Mouse (Mus musculus): ENCODE measurements around the gene Trim2.

Gene Trim2

DNA sequence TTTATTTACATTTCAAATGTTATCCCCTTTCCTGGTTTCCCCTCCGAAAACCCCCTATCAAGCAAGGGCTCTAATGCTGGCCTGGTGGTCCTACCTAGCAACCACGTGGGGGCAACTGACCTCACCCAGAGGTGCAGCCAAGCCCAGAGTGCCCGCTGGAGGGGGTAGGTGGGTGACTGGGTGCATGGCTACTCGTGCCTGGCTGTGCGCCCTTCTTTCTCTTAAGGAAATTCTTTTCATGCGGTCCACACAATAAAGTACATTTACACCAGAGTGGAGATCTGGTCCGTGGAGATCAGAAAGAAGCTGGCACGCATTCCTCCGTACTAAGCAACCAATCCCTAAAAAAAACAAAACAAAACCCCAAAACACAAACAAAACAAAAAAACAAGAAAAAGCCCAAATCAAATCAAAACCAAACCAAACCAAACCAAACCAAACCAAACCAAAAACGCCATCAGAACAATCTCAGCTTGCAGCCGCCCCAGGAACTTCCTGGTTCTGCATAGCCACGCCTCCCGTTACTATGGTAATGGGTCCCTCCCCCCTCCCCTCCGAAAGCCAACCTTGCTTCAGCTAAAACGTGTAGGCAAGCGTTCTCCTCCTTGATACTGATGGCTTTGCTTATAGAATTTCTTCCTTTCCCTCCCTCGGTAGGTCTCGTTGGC, 78.3 kb downstream of the Trim2 start:
- in situ Hi-C loops (cut with MboI, MseI), result no loop called here

DNA sequence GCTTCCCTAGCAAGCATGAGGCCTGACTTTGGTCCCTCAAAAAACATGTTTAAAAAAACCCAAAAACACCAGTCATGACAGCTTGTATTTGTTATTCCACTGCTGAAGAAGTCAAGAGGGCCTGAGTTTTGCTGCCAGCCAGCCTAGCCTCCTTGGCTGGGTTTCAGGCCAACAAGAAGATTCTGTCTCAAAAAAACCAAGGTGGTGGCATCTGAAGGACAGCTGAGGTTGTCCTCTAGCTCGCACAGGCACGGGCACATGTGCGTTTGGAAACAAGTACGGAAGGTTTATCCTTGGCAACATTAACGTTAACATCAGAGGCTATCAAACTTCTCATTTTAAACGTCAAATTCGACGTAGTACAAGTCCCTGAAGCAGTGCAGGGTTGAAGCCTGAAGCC, 79.0 kb downstream of the Trim2 start:
- in situ Hi-C loops (cut with MboI, MseI), result no loop called here

DNA sequence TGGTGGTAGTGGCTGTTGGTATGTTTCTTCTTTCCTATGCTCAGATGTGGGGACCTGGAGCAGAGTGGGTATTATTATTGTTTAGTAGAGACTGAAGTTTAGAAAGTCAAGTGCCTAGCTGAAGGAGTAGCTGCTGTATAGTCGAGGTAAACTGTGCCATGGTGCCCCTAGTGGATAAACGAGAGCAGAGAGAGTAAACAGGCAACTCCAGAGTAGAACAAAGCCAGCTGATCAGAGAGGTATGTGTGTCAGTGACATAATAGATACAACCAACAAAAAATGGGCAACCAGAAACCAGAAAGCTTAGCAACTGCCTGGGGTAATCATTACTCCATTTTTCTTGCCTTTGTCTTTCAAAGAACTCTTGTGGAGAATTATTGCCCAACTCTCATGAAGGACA, 81.7 kb downstream of the Trim2 start:
- in situ Hi-C loops (cut with MboI, MseI), result no loop called here

DNA sequence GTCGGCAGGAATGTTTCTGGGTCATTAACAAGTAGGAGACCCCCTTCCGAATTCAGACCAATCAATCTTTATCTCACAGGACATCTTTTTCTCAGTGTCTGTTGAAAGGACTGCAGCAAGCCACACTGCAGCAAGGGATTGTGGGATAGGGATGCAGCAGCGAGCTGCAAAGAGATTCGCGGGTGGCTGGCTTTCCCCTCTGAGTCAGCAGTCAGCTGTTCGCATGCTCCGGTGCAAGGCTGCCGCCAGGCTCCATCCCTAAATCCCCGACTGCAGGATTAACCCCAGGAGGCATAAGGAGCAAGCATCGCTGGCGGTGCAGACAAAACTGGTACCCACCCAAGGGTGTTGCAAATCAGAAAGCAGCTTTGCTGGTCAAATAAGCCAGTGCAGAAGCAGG, 85.9 kb downstream of the Trim2 start:
- in situ Hi-C loops (cut with MboI, MseI), result no loop called here

DNA sequence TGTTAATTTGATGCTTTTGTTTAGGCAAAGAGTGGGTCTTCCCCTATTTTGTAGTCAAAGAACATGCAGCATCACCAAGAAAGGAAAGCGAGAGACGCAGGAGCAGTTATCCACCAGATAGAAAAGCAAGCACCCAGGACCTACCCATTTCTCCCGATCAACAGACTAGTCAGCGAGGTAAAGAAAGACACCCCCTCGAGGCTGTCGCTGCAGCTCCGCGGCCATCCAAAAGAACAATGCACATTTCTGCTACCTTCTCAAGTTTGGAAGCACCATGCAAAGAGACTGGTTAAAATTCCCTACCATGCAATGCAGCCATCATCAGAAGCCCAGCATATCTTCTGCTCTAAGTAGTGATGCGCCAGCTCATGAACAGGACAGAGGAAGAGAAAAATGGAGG, 86.4 kb downstream of the Trim2 start:
- in situ Hi-C loops (cut with MboI, MseI), result no loop called here

DNA sequence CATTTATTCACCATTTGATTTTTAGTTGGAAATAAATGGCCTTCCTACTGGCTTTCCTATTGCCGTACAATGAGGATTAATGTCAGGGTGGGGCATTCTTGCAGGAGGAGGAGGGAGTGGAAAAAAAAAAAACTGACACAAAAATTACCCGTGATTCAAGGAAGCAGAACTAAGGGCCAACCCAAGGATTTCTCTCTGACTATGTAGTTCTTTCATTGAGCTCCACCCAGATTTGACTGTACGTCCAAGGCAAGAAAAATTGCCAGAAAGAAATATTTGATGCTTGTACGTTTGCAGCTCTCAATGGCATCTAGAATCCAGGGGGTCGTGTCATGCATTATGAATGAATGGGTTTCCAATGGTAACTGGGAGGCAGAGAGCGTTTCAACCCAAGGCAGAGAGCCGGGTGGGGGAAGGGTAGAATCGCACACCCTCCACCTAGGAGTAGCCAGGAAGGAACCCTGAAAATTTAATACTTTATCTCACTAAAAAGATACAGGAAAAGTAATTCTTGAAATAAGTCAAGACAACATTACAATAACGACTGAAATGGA, 86.9 kb downstream of the Trim2 start:
- in situ Hi-C loops (cut with MboI, MseI), result no loop called here

DNA sequence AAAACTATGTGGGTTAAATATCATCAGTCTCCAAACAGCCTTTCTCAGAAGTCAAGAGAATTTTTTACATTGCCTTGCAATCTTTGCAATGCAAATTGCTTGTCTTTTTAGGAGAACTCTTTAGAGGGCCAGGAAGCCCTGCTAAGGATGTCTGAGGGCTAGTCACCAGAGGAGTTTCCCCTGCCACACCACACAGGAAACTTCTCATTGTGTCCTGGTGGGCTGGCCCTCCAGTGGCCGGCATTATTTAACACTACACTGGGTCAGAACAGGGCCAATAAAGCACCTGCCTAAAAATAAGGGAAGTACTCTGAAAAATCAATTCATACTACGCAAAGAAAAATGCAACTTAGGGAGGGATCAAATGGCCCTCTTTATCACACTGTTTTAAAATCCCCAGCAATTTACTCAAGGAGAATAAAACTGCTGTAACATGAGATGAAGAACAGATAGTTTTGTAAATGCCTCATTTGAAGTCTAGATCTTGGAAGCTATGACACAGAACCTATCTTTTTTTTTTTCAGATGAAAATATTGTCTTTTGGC, 87.4 kb downstream of the Trim2 start:
- in situ Hi-C loops (cut with MboI, MseI), result no loop called here

DNA sequence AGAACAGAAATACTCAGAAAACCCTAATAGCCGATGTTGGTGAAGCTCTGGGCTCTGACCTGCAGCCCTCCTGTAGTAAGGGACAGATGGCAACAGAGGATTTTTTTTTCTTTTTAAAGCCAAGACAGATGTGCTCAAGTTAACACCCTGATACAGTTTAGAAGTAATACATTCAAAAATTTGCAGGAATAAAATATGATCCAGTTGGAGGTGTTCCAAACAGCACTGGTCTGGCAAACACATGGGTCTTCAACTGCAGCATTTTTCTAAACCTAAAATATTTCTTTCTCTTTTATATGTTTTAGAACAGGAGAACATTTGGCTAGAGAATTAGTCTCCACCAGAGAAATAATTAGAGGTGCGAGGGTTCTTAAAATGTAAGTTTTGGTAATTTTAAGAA, 88.2 kb downstream of the Trim2 start:
- in situ Hi-C loops (cut with MboI, MseI), result no loop called here

DNA sequence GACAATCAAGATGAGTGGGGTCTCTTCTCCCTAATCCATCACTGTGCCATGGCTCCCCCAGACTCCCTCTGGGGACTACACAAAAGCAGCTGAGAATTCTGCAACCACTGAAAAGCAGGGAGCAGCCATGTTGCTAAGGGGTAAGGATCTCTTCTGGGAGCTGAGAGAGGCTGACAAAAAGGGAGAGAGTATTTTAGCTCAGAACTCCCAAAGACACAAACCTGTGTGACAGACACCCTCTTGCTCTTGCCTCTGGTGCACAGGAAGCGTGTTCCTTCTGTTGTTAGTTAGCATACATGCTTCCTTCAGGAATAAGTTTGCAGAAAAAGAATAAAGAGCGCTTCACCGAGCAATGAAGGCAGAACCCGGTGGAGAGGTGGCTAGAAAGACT, 88.7 kb downstream of the Trim2 start:
- in situ Hi-C loops (cut with MboI, MseI), result no loop called here

DNA sequence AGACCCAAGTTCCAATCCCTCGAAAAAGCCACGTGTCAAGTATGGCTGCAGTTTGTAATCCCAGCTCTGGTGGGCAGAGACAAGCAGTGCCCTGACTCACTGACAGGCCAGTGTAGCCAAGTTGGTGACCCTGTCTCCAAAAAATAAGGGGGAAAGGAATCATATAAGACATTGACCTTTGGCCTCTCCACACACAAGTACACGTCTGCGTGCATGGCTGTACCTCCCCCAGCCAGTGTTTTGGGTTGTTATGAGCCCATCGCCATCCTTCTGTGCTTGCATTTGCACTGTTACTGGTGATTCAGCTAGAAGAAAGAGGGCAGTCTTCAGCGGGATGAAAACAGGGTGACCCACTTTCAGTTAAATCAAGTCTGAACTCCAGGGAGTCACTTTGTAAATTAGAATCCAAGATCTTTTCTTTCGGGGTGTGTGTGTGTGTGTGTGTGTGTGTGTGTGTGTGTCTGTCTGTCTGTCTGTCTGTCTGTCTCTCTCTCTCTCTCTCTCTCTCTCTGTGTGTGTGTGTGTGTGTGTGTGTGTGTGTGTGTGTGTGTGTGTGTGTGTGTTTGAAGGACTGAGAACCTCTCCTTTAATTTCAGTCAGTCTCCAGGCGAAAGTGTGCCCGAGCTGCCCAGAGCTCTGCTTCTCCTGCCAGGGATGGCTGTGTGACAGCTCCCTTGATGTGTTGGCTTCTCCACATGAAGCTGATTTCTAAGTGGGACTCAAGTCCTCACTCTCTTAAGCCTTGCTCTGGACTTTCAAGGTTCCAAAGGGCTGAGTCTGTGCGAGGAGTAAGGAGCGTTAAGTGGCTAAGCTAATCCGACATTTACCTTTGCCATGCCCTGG, 89.3 kb downstream of the Trim2 start:
- in situ Hi-C loops (cut with MboI, MseI), result no loop called here

DNA sequence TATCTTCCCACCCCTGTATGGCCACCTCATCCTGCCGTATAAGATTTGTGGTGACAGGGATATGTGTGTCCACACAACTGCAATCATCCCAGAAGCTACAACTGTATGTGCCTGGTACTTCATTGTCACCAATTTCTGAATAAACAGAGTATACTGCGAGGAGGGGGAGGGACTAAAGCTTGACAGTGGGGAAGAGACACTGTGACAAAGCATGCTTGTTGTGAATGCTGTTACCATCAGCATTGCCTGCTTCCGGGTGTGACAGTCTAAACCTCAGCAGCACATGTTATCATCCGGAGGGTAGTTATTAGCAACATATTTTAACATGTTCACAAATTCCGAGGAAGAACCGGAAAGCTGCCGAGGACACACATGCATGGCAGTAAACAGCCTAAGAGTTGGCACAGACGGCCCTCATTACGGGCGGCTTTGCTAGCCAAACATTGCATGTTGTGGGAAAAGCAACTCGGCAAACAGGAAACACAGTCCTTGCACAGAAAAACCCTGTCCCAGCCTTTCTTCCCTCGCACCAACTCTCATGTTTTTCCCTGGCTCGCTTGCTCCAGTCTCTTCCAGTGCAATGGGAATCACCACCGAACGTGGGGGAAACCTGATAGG, 90.8 kb downstream of the Trim2 start:
- in situ Hi-C loops (cut with MboI, MseI), result no loop called here

DNA sequence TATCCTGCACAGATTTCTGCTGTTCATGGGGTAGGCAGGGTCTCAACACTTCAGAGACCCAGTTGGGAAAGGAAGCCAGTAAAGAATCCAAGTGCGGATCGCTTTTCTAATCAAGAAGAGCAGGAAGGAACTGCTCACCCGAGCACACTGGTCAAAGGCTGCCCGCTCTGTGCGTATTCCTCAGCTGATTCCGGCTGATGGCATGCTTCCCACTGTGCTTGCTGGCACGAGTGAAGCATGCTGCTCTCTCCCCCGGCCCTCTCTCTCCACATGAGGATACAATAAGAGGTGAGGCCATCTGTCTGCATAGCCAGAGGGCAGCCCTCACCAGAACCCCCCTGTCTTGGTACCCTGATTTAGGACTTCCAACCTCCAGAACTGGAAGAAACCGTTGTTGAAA, 91.4 kb downstream of the Trim2 start:
- in situ Hi-C loops (cut with MboI, MseI), result no loop called here

DNA sequence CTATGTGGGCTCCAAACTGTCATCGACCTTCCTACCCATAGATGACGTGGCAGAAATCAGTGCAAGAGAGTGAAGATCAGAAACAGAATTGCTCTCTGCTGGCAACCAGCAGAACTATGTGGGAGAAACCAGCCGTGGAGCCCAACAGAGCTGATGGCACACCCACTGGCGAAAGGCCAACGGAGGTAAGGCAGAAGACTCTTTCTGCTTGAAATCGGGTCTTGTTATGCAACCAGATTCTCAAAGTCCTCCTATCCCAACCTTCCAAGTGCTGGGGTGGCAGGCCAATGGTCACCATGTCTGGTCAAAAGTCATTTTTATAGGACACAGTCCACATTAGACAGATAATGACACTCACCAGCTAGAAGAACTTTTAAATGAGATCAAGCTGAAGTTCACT, 92.2 kb downstream of the Trim2 start:
- in situ Hi-C loops (cut with MboI, MseI), result no loop called here

DNA sequence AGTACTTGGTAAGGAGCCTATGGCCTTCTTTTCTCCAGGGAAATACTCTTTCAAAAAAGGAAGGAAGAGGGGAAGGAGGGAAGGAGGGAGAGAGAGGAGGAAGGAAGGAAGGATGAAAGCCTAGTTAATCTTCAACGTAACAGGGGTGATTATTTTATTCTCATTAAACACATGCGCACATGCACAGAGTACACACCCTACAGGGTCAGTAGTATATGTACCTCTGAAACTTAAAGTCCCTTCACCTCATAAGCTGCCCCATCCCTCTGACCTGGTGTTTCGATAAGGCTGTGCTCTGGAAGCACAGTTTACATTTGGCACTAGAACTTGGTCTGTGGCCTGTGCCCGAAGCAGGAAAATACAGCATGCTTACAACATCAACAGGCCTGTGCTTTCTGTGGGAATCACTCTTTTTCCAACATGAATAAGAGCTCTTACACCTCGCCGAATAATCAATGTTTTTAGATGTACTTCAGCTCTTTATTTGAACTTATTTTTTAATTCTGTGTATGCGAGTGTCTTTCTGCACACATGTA, 95.3 kb downstream of the Trim2 start:
- in situ Hi-C loops (cut with MboI, MseI), result no loop called here

DNA sequence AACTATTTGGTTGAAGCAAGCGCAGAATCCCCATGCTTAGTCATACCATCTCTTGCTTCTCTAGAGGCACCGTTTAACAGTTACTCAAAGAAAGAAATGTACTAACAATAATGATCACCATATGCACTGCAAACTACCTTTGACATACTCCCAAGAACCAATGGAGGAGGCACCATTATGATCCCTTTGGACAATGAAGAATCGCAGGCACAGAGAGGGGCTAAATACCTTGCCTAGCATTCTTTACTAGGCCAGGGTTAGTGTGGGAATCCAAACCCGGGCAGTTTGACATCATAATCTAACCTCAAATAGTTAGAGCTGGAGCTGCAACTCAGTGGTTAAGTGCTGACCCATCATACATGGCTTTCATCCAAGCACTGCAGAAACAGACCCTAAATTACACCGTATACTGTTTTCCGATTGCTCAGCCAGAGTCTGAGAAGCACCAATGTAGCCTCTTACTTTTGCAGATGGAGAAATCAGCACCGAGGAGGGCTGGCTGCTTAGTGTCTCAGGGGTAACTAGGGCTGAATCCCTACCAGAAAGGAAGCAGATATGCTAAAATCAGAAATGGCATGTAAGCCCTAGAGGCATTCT, 97.7 kb downstream of the Trim2 start:
- in situ Hi-C loops (cut with MboI, MseI), result no loop called here

DNA sequence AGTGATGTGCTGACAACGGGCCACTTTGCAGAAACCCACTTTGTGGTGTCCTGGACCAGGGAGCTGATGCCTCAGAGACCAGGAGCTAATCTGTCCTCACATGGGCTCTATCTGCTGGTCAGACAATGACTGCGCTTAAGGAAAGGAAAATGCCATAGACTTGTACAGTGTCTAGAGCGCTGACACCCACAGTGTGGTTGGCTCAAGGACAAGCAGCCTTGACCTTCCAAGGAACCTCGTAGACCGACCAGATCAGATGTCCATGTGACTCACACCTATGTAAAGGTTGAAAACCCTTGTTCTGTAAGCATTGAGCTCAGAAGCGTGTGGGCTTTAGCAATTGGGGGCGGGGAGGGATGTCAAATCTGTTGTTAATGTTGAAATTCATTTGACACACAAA, 98.2 kb downstream of the Trim2 start:
- in situ Hi-C loops (cut with MboI, MseI), result no loop called here

DNA sequence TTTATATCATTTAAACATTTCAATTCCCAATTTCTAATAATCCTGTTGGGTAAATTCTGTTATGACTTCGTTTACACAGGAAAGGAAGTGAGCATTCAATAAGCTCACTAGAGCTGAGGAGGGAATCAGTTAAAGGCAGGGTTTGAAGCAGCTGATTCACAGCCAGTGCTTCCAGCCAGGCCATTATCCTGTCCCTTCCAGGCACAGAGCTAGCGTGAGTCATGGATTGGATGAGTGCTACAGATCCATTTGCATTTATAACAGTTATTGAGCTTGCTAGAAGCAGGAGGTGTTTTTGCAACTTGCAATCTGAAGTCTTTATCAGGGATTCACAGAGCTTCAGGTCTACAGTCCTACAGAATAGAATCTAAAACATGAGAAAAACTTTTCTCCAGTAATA, 99.3 kb downstream of the Trim2 start:
- in situ Hi-C loops (cut with MboI, MseI), result no loop called here

DNA sequence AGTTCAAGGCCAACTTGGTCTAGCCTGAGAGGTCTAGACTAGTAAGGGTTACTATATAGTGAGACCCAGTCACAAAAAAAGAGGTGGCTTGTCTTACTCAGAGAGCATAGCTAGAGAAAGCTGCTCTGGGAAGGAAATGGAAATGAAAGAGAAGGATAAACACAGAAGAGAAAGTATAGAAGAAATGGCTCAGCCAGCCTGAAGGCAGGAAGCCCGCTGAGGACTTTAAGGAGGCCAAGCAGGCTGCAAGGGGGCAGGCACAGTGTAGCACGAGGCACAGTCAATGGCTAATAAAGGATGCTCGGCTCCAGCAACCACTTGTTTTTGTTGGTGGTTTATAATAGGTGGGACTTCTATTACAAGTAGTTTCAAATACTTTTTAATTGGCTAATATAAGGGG, 100.6 kb downstream of the Trim2 start:
- in situ Hi-C loops (cut with MboI, MseI), result no loop called here

DNA sequence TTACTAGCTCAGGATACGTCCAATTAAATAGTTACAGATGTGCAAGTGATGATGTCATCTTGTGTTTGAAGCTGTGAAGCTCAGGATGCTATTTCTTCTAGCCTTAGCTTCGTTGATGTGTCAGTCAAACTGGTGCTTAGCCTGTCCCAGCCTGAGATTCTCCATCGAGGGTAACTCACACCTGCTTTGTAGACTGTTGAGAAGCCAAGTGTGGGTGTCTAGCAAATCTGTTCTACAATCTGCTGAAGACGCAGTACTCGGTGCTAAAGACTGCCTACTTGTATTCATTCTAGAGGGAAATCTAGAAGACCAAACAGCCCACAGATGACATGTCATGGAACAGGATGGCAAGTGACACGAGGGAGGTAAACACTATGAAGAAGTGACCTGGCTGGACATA, 101.0 kb downstream of the Trim2 start:
- in situ Hi-C loops (cut with MboI, MseI), result no loop called here

DNA sequence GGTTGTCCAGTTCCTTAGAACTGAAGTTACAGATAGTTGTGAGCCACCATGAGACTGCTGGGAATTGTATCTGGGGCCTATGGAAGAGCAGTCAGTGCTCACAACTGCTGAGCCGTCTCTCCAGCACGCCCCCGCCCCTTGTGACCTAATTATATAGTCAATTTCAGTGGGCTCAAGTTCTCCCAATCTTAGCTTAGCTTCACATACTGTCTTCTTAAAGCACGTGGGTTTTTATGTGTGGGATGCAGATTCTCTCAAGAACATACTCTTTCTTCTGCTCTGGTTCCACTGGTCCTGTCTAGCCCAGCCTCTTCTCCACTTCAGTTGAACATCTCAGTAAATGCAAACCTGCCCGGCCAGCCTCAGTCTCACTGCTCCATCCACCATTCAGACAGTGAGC, 102.0 kb downstream of the Trim2 start:
- in situ Hi-C loops (cut with MboI, MseI), result no loop called here

DNA sequence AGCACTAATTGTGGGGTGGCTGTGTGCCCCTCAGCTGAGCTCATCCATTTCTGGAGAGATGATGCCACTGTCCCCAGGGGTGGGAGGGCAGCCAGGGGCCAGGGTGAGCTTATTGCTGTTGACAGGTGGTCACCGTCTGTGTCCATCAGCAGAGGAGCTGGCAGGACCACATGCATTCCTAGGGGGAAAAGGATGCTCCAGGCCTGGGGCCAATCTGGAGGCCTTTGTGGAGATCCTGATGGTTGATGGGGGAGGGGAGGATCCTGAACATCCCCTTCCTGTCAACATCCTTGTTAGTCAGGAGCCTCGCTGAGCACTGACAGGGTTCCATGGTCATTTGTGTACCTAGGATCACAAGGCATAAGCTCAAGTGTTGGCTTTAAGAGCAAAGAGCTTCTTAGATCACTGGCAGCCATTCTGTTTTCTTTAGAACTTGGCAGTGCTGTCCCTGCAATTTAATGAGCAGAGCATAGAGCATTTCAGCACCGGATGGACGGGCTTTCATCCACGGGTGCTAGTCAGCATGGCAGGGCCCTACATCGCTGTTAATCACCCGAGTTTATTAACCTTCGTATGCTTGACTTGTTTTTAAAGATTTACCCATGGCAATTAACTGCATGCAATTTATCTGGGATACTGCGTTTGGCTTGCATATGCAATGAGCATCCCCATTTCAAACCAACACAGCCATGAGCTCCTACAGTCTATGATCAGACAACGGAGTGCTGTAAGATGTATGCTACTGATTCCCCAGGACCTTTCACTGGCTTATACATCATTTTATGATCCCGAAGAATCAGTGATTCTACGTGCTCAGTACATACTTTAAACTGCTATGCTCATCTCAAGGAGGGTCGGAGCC, 105.9 kb downstream of the Trim2 start:
- in situ Hi-C loops (cut with MboI, MseI), result no loop called here
